Comparison of ENCODE assay signal across 8 mouse cellular contexts in the genomic region with DNA sequence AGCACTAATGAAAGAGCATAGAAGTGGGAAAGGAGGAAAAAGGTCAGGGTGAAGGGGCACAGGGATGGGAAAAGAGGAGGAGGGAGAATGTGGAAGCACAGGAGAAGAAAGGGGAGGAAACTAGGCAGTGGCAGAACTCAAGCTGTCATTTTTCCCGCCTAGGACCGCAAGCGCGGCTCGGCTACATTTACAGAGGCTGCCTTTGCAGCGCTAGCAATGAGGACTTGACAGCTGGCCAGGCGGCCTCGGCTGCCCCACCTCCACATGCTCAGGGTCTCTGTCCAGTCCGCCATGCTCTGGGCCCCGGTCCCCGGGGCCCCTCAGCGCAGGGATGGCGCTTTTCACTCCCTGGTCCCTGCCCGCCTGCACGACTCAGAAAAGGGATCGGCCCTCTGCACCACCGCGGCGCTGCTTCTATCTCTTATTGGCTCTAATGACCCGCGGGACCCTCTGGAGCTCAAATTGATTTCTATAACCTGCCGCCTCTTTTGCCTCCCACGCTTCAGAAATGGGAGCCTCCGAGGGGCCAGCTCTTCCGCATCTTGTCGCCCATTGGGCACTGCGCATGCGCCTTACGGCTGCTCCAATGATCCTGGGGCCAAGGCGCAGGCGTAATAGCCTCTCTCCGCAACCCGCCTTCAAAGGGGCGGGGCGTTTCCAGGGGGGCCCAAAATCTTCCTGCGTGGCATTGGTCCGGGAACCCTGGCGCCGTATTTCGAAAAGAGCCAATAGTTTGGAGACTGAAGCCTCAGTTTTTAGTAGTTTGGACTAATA. TPM values are rescaled to one million over a fixed set of nuclear protein-coding genes. Genes with fewer than 3 reads are reported as not detected.
DNase-seq lines count a peak whose midpoint lies in the region; ATAC-seq and TF ChIP-seq lines count a peak whose summit lies in the region.

A gene (minus strand): TSS at position 517 of the 774 bp plus-strand sequence.

- peak within 1 kb of the TSS; percentile 66 to 84 (median 69) for H3K4me3 ChIP-seq in CH12.LX (replicated peaks in 1 of 3; ENCODE audit: low read depth in 2 of 3, low read length in 2 of 3, poor library complexity in 1 of 3)
- peak within 1 kb of the TSS; percentile 57 for H3K4me3 ChIP-seq in forebrain, embryonic 12.5 days (replicated peaks)
- H3K4me3 ChIP-seq in liver, postnatal 0 days (ENCODE audit: low read depth, low read length): peak within 1 kb of the TSS; percentile 79
- peak within 1 kb of the TSS; percentile 52 for H3K4me3 ChIP-seq in neural tube, embryonic 14.5 days (ENCODE audit: low read depth, low read length)

- DNase-seq in CH12.LX (ENCODE audit: extremely low read depth): peak; percentile 91
- peak; percentile 80 for DNase-seq in c-Kit-positive CD71-positive TER-119-negative erythroid progenitor cells, embryonic 14.5 days (ENCODE audit: low read depth)
- peak; percentile 92 for DNase-seq in heart, postnatal 10 days
- DNase-seq in large intestine, adult 2 months (ENCODE audit: low read depth, low spot score): peak; percentile 57
- DNase-seq in liver, postnatal 0 days: peak; percentile 92
- peak; percentile 93 for DNase-seq in testis, postnatal 10 days (ENCODE audit: low spot score)

- 16% methylated on average over 39 of the region's 40 CpGs for WGBS in forebrain, embryonic 12.5 days
- 17% methylated on average over 40 of the region's 40 CpGs for WGBS in large intestine, adult 2 months
- 20% methylated on average over 40 of the region's 40 CpGs for whole genome bisulfite sequencing in liver, postnatal 0 days (ENCODE audit: insufficient replicate concordance)
- 20% methylated on average over 36 of the region's 40 CpGs for WGBS in neural tube, embryonic 14.5 days

- ATAC-seq in forebrain, embryonic 12.5 days (ENCODE audit: low FRiP score): peak; percentile 91
- peak; percentile 92 for ATAC-seq in liver, postnatal 0 days
- peak; percentile 89 for ATAC-seq in neural tube, embryonic 14.5 days (ENCODE audit: low read depth)

- H3K4me2 ChIP-seq in CH12.LX (ENCODE audit: insufficient read depth, low read depth, poor library complexity, severe bottlenecking): peak within 1 kb of the TSS; percentile 71
- peak within 1 kb of the TSS; percentile 63 for H3K4me2 ChIP-seq in forebrain, embryonic 12.5 days
- peak within 1 kb of the TSS; percentile 85 for H3K4me2 ChIP-seq in liver, postnatal 0 days (ENCODE audit: low read depth, low read length)
- peak within 1 kb of the TSS; percentile 52 for H3K4me2 ChIP-seq in neural tube, embryonic 14.5 days (ENCODE audit: low read depth, low read length)

- TF ChIP-seq RAD21 in CH12.LX (IDR thresholded peaks at IDR 0.05; ENCODE audit: low read depth, low read length): no peak

- H3K36me3 ChIP-seq in CH12.LX (replicated peaks in 1 of 2; ENCODE audit: control insufficient read depth in 1 of 2, insufficient read depth in 1 of 2, low read length in 1 of 2): no peaks in the 10 kb centered on the region
- H3K36me3 ChIP-seq in forebrain, embryonic 12.5 days (replicated peaks): no peaks in the 10 kb centered on the region
- no peaks in the 10 kb centered on the region for H3K36me3 ChIP-seq in liver, postnatal 0 days (replicated peaks; ENCODE audit: insufficient read depth, low read length)
- H3K36me3 ChIP-seq in neural tube, embryonic 14.5 days (ENCODE audit: control insufficient read depth, insufficient read depth, low read length): no peaks in the 10 kb centered on the region

- in situ Hi-C loops in CH12.LX (cut with MboI; ENCODE audit: low pct_ligation_motif_present, low pct_unique_long_range_greater_than_20kb, low sequenced_read_pairs): loop anchor here (25.0 kb wide), 1 partner anchor 257 kb away; no protein-coding TSS in a partner anchor

- peaks cover 0 to 7% of the 10 kb centered on the region in 2 experiments; a peak in 2 of 4 replicates for H3K4me1 ChIP-seq in CH12.LX (ENCODE audit: control insufficient read depth in 1 of 2, insufficient read depth in 2 of 2)
- H3K4me1 ChIP-seq in forebrain, embryonic 12.5 days: peaks cover 5% of the 10 kb centered on the region
- peaks cover 4% of the 10 kb centered on the region; the same call in 1 of the 2 replicates for H3K4me1 ChIP-seq in liver, postnatal 0 days (ENCODE audit: insufficient read depth)
- H3K4me1 ChIP-seq in neural tube, embryonic 14.5 days (ENCODE audit: control insufficient read depth, insufficient read depth, low read length): no peaks in the 10 kb centered on the region

- dilution Hi-C loops in CH12.LX (cut with MboI; ENCODE audit: extremely low pct_ligation_motif_present, extremely low pct_unique_long_range_greater_than_20kb, low sequenced_read_pairs): no loop called here

- no peaks in the 10 kb centered on the region for H3K9me3 ChIP-seq in CH12.LX (replicated peaks; ENCODE audit: low read length)
- no peaks in the 10 kb centered on the region for H3K9me3 ChIP-seq in forebrain, embryonic 12.5 days
- H3K9me3 ChIP-seq in liver, postnatal 0 days (ENCODE audit: low read length): no peaks in the 10 kb centered on the region
- no peaks in the 10 kb centered on the region for H3K9me3 ChIP-seq in neural tube, embryonic 14.5 days (ENCODE audit: control insufficient read depth, low read length)

- intact Hi-C loops in heart, postnatal 10 days (cut with DNase I): loop anchor here (5.0 kb wide), 1 partner anchor 68 kb away; no protein-coding TSS in a partner anchor

- no peak for TF ChIP-seq CTCF in CH12.LX (conservative IDR thresholded peaks at IDR 0.05 in 1 of 2, IDR thresholded peaks at IDR 0.05 in 1 of 2; ENCODE audit: low read depth in 2 of 2, low read length in 2 of 2)
- TF ChIP-seq CTCF in liver, postnatal 0 days (IDR thresholded peaks at IDR 0.05; ENCODE audit: low read depth): no peak

- TF ChIP-seq POLR2A in CH12.LX (IDR thresholded peaks at IDR 0.05; ENCODE audit: low read depth, low read length): peak; percentile 77

- no peak for TF ChIP-seq EP300 in CH12.LX (IDR thresholded peaks at IDR 0.05; ENCODE audit: low read length)
- TF ChIP-seq EP300 in liver, postnatal 0 days (IDR thresholded peaks at IDR 0.05; ENCODE audit: low read depth): no peak

- H3K27me3 ChIP-seq in CH12.LX (replicated peaks): no peaks in the 10 kb centered on the region
- H3K27me3 ChIP-seq in forebrain, embryonic 12.5 days: no peaks in the 10 kb centered on the region
- no peaks in the 10 kb centered on the region; the same call in 1 of the 2 replicates for H3K27me3 ChIP-seq in liver, postnatal 0 days (ENCODE audit: insufficient read depth, low read length)
- H3K27me3 ChIP-seq in neural tube, embryonic 14.5 days (ENCODE audit: control insufficient read depth, insufficient read depth, low read length): no peaks in the 10 kb centered on the region

- H3K9ac ChIP-seq in CH12.LX (ENCODE audit: insufficient read depth, low read depth): peak within 1 kb of the TSS; percentile 80
- H3K9ac ChIP-seq in forebrain, embryonic 12.5 days: peak within 1 kb of the TSS; percentile 58
- peak within 1 kb of the TSS; percentile 69 for H3K9ac ChIP-seq in liver, postnatal 0 days (replicated peaks)
- H3K9ac ChIP-seq in neural tube, embryonic 14.5 days (replicated peaks; ENCODE audit: low read depth, low read length): peak within 1 kb of the TSS; percentile 44

- H3K79me2 ChIP-seq in CH12.LX (replicated peaks; ENCODE audit: control insufficient read depth, extremely low read depth, insufficient read depth, poor library complexity, severe bottlenecking): no peaks in the 10 kb centered on the region

- H3K27ac ChIP-seq in CH12.LX (ENCODE audit: insufficient read depth, low read depth): no peak within 1 kb of the TSS
- peak within 1 kb of the TSS; percentile 84 for H3K27ac ChIP-seq in forebrain, embryonic 12.5 days
- H3K27ac ChIP-seq in liver, postnatal 0 days (ENCODE audit: low read depth): peak within 1 kb of the TSS; percentile 71
- peak within 1 kb of the TSS; percentile 48; the same call in 1 of the 2 replicates for H3K27ac ChIP-seq in neural tube, embryonic 14.5 days (ENCODE audit: low read depth, low read length)

TF ChIP-seq in CH12.LX, 34 proteins besides CTCF, POLR2A, EP300 and RAD21:
- TF ChIP-seq SIN3A (IDR thresholded peaks at IDR 0.05; ENCODE audit: low read length) (peak; percentile 78; the same call in 1 of the 2 replicates), KAT2A (IDR thresholded peaks at IDR 0.05; ENCODE audit: insufficient replicate concordance, low read length) (peak; percentile 56; the same call in 1 of the 2 replicates), TCF12 (IDR thresholded peaks at IDR 0.05; ENCODE audit: low read depth, low read length) (0 out of 2 replicates have a peak, but pooled peaks have one; percentile 36), GABPA (IDR thresholded peaks at IDR 0.05; ENCODE audit: insufficient replicate concordance, low read depth, low read length) (no peak), ELF1 (IDR thresholded peaks at IDR 0.05; ENCODE audit: low read depth, low read length) (peak; percentile 96), NRF1 (IDR thresholded peaks at IDR 0.05; ENCODE audit: low read depth, low read length) (peak; percentile 94), HCFC1 (IDR thresholded peaks at IDR 0.05; ENCODE audit: low read depth, low read length) (peak; percentile 78), NELFE (IDR thresholded peaks at IDR 0.05; ENCODE audit: low read depth, low read length) (peak; percentile 58), ETS1 (conservative IDR thresholded peaks at IDR 0.05; ENCODE audit: low read depth, low read length) (no peak), E2F4 (IDR thresholded peaks at IDR 0.05; ENCODE audit: insufficient replicate concordance, low read depth, low read length) (0 out of 2 replicates have a peak, but pooled peaks have one; percentile 60)

RNA-seq across cellular contexts. Expression of the gene that starts here (rescaled TPM):
- total RNA-seq in CH12.LX (2012; rRNA removed) (5.2 and 5.4 TPM in 2 replicates), CH12.LX (2014; rRNA removed) (16.4 and 18.9 TPM in 2 replicates)
- 19.2 and 24.4 TPM in 2 replicates for polyA plus RNA-seq in CH12.LX (2012; ENCODE audit: insufficient read length, low read depth)
- polyA plus RNA-seq in forebrain, embryonic 12.5 days (2016; fragmentation: Nextera tagmentation; extraction: Ambion mirVana): 7.0 and 7.6 TPM in 2 replicates
- 1 to 10 TPM; 7.9 to 8.3 TPM for total RNA-seq in heart, postnatal 10 days (2021)
- 1.3 and 2.3 TPM in 2 replicates for polyA plus RNA-seq in large intestine, adult 2 months (2012; rRNA removed)
- 2.3 and 2.4 TPM in 2 replicates for polyA plus RNA-seq in liver, postnatal 0 days (2015; fragmentation: Nextera tagmentation; extraction: Ambion mirVana)
- 3.6 and 4.0 TPM in 2 replicates for polyA plus RNA-seq in neural tube, embryonic 14.5 days (2014; fragmentation: Nextera tagmentation; extraction: Ambion mirVana)
